Mouse (Mus musculus): ENCODE data around the gene Shd. TPM values are rescaled to one million over a fixed set of nuclear protein-coding genes. Genes with fewer than 3 reads are reported as not detected.

Gene Shd
- total and polyA plus RNA-seq, 3 experiments = 0.31 to 0.89 TPM; not detected in 1

DNA sequence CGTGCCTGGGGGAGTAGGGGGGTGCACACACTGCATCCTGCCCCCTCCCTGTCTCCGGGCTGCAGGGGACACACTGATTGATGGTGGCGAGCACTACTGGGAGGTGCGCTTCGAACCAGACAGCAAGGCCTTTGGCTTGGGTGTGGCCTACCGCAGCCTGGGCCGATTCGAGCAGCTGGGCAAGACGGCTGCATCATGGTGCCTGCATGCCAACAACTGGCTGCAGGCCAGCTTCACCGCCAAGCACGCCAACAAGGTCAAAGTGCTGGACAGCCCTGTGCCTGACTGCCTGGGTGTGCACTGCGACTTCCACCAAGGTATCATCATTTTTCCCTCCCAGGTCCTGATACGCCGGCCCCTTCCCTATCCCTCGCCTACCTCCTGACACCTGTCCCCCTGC is 25.7 kb downstream of the Shd start:
- Histone ChIP-seq H3K9me3 (replicated peaks; ENCODE audit: insufficient read depth, low read length) (no peaks in the 10 kb centered on the region), H3K79me2 (ENCODE audit: control insufficient read depth, insufficient read depth, low read length, poor library complexity) (no peaks in the 10 kb centered on the region), H3K36me3 (ENCODE audit: control insufficient read depth in 1 of 2, insufficient read depth in 2 of 2, low read length in 2 of 2) (no peaks in the 10 kb centered on the region), H3K27me3 (ENCODE audit: control insufficient read depth in 1 of 2, insufficient read depth in 2 of 2, low read length in 2 of 2) (peaks cover 2 to 6% of the 10 kb centered on the region in 2 experiments; a peak in 3 of 4 replicates), H3K4me1 (ENCODE audit: control insufficient read depth in 1 of 2, insufficient read depth in 2 of 2, low read length in 2 of 2) (no peaks in the 10 kb centered on the region), H3K4me3 (ENCODE audit: control insufficient read depth in 1 of 2, insufficient read depth in 1 of 2, low read depth in 2 of 2, low read length in 2 of 2) (no peak overlapping the region), H3K9ac (ENCODE audit: control insufficient read depth, low read depth, low read length, poor library complexity, severe bottlenecking) (no peak overlapping the region), H3K27ac (ENCODE audit: control insufficient read depth, low read depth, low read length) (no peak overlapping the region)
- TF ChIP-seq SMC3 (IDR thresholded peaks at IDR 0.05; ENCODE audit: low read depth, low read length) = no peak
- TF ChIP-seq NELFE (IDR thresholded peaks at IDR 0.05; ENCODE audit: low read depth, low read length) = no peak
- TF ChIP-seq CHD2 (IDR thresholded peaks at IDR 0.05; ENCODE audit: low read length) = no peak
- no peak for TF ChIP-seq USF2 (IDR thresholded peaks at IDR 0.05; ENCODE audit: borderline replicate concordance in 1 of 2, insufficient read depth in 1 of 2, low read depth in 1 of 2, low read length in 2 of 2)
- no peak for TF ChIP-seq MAFK (IDR thresholded peaks at IDR 0.05; ENCODE audit: borderline replicate concordance, low read depth, low read length)
- no peak for TF ChIP-seq RAD21 (IDR thresholded peaks at IDR 0.05; ENCODE audit: low read depth, low read length)
- TF ChIP-seq GATA1 (IDR thresholded peaks at IDR 0.05; ENCODE audit: low read depth, low read length) = no peak
- no peak for TF ChIP-seq ZNF384 (IDR thresholded peaks at IDR 0.05; ENCODE audit: low read depth, low read length)
- no peak for TF ChIP-seq ZC3H11A (IDR thresholded peaks at IDR 0.05; ENCODE audit: low read depth, low read length)
- no peak for TF ChIP-seq EP300 (IDR thresholded peaks at IDR 0.05; ENCODE audit: low read depth in 1 of 2, low read length in 2 of 2)
- TF ChIP-seq HCFC1 (IDR thresholded peaks at IDR 0.05; ENCODE audit: low read depth, low read length) = no peak
- no peak for TF ChIP-seq MYB (IDR thresholded peaks at IDR 0.05; ENCODE audit: low read depth, low read length)
- no peak for TF ChIP-seq POLR2AphosphoS5 (IDR thresholded peaks at IDR 0.05; ENCODE audit: borderline replicate concordance, low read depth, low read length)
- no peak for TF ChIP-seq MAX (IDR thresholded peaks at IDR 0.05; ENCODE audit: low read length)
- no peak for TF ChIP-seq TBP (IDR thresholded peaks at IDR 0.05; ENCODE audit: low read depth, low read length)
- TF ChIP-seq POLR2A (IDR thresholded peaks at IDR 0.05; ENCODE audit: control insufficient read depth in 1 of 2, insufficient read depth in 1 of 2, low read depth in 1 of 2, low read length in 2 of 2, poor library complexity in 1 of 2) = no peak
- TF ChIP-seq KAT2A (conservative IDR thresholded peaks at IDR 0.05; ENCODE audit: low read depth, low read length) = no peak
- no peak for DNase-seq (ENCODE audit: low read depth, low spot score)

GRCm38 (mm10) chr17:55999794-56000499 is 29.7 kb downstream of the Shd start:
- no peak for DNase-seq (ENCODE audit: low read depth, low spot score)
- Histone ChIP-seq H3K27me3 (ENCODE audit: control insufficient read depth in 1 of 2, insufficient read depth in 2 of 2, low read length in 2 of 2) (peaks cover 0 to 1% of the 10 kb centered on the region in 2 experiments; a peak in 2 of 4 replicates), H3K9me3 (replicated peaks; ENCODE audit: insufficient read depth, low read length) (no peaks in the 10 kb centered on the region), H3K4me1 (ENCODE audit: control insufficient read depth in 1 of 2, insufficient read depth in 2 of 2, low read length in 2 of 2) (no peaks in the 10 kb centered on the region), H3K36me3 (ENCODE audit: control insufficient read depth in 1 of 2, insufficient read depth in 2 of 2, low read length in 2 of 2) (no peaks in the 10 kb centered on the region), H3K9ac (ENCODE audit: control insufficient read depth, low read depth, low read length, poor library complexity, severe bottlenecking) (no peak overlapping the region), H3K4me3 (ENCODE audit: control insufficient read depth in 1 of 2, insufficient read depth in 1 of 2, low read depth in 2 of 2, low read length in 2 of 2) (no peak overlapping the region), H3K79me2 (ENCODE audit: control insufficient read depth, insufficient read depth, low read length, poor library complexity) (no peaks in the 10 kb centered on the region), H3K27ac (ENCODE audit: control insufficient read depth, low read depth, low read length) (no peak overlapping the region)
- no peak for TF ChIP-seq JUND (IDR thresholded peaks at IDR 0.05; ENCODE audit: low read depth, low read length)
- no peak for TF ChIP-seq POLR2AphosphoS2 (IDR thresholded peaks at IDR 0.05; ENCODE audit: low read length)
- no peak for TF ChIP-seq USF2 (IDR thresholded peaks at IDR 0.05; ENCODE audit: borderline replicate concordance in 1 of 2, insufficient read depth in 1 of 2, low read depth in 1 of 2, low read length in 2 of 2)
- no peak for TF ChIP-seq NRF1 (IDR thresholded peaks at IDR 0.05; ENCODE audit: insufficient read depth, low read depth, low read length, poor library complexity, severe bottlenecking)
- no peak for TF ChIP-seq MXI1 (IDR thresholded peaks at IDR 0.05; ENCODE audit: low read depth, low read length)
- no peak for TF ChIP-seq GATA1 (IDR thresholded peaks at IDR 0.05; ENCODE audit: low read depth, low read length)
- TF ChIP-seq HCFC1 (IDR thresholded peaks at IDR 0.05; ENCODE audit: low read depth, low read length) = no peak
- TF ChIP-seq GABPA (IDR thresholded peaks at IDR 0.05; ENCODE audit: low read depth, low read length) = no peak
- TF ChIP-seq MAZ (IDR thresholded peaks at IDR 0.05; ENCODE audit: low read depth, low read length) = no peak
- TF ChIP-seq MYB (IDR thresholded peaks at IDR 0.05; ENCODE audit: low read depth, low read length) = no peak
- TF ChIP-seq CTCF (IDR thresholded peaks at IDR 0.05 in 2 of 3, conservative IDR thresholded peaks at IDR 0.05 in 1 of 3; ENCODE audit: control insufficient read depth in 1 of 3, insufficient read depth in 1 of 3, low read depth in 2 of 3, low read length in 3 of 3, poor library complexity in 1 of 3, severe bottlenecking in 1 of 3) = no peak
- TF ChIP-seq RCOR1 (IDR thresholded peaks at IDR 0.05; ENCODE audit: low read depth, low read length) = no peak
- TF ChIP-seq MAX (IDR thresholded peaks at IDR 0.05; ENCODE audit: low read length) = no peak
- no peak for TF ChIP-seq TAL1 (IDR thresholded peaks at IDR 0.05; ENCODE audit: low read length)
- no peak for TF ChIP-seq KAT2A (conservative IDR thresholded peaks at IDR 0.05; ENCODE audit: low read depth, low read length)
- TF ChIP-seq ETS1 (IDR thresholded peaks at IDR 0.05; ENCODE audit: low read depth, low read length) = no peak
- TF ChIP-seq BHLHE40 (IDR thresholded peaks at IDR 0.05; ENCODE audit: borderline replicate concordance, low read depth, low read length) = no peak
- TF ChIP-seq CHD2 (IDR thresholded peaks at IDR 0.05; ENCODE audit: low read length) = no peak
- TF ChIP-seq ELF1 (IDR thresholded peaks at IDR 0.05; ENCODE audit: low read depth, low read length) = no peak
